Mouse (Mus musculus): ENCODE measurements at regions not wholly inside any gene's neighbourhood (a gene's known extent, or its start where the extent isn't known, plus 50 kb on each side); places are given as distances from the start of the nearest gene placed in this dataset.
"Not testable (repeated sequence)": the region's sequence is repeated elsewhere in the genome, so short reads cannot be mapped to it uniquely, and the experiment has no call there.

GRCm38 (mm10) chr4:49958275-49958674 is 112.7 kb upstream of the Grin3a start:
- H3K27ac ChIP-seq (replicated peaks; ENCODE audit: low read depth, low read length): no peak overlapping the region
- 11% methylated on average over 2 of the region's 2 CpGs for WGBS
- H3K36me3 ChIP-seq (ENCODE audit: control insufficient read depth, insufficient read depth, low read length): no peaks in the 10 kb centered on the region
- no peak overlapping the region for H3K9ac ChIP-seq (ENCODE audit: low read depth, low read length, severe bottlenecking)
- H3K4me1 ChIP-seq (ENCODE audit: control insufficient read depth, insufficient read depth, low read length): no peaks in the 10 kb centered on the region
- no peaks in the 10 kb centered on the region for H3K27me3 ChIP-seq (ENCODE audit: control insufficient read depth, insufficient read depth, low read length)
- H3K9me3 ChIP-seq (ENCODE audit: control insufficient read depth, low read length): no peaks in the 10 kb centered on the region
- H3K4me3 ChIP-seq (replicated peaks; ENCODE audit: low read length): no peak overlapping the region
- TF ChIP-seq POLR2A (IDR thresholded peaks at IDR 0.05; ENCODE audit: borderline replicate concordance, extremely low read depth, insufficient read depth, insufficient read length): no peak
- no peak for ATAC-seq (ENCODE audit: low FRiP score, low read depth)
- no peak overlapping the region for H3K4me2 ChIP-seq (replicated peaks; ENCODE audit: low read depth, low read length, severe bottlenecking)
- DNase-seq (ENCODE audit: low spot score): peak; percentile 55

GRCm38 (mm10) chr4:49956855-49957254 is 111.3 kb upstream of the Grin3a start:
- no peaks in the 10 kb centered on the region for H3K27me3 ChIP-seq (ENCODE audit: control insufficient read depth, insufficient read depth, low read length)
- WGBS: 56% methylated on average over 2 of the region's 2 CpGs
- no peaks in the 10 kb centered on the region for H3K4me1 ChIP-seq (ENCODE audit: control insufficient read depth, insufficient read depth, low read length)
- H3K4me3 ChIP-seq (replicated peaks; ENCODE audit: low read length): no peak overlapping the region
- no peak for TF ChIP-seq POLR2A (IDR thresholded peaks at IDR 0.05; ENCODE audit: borderline replicate concordance, extremely low read depth, insufficient read depth, insufficient read length)
- no peak overlapping the region for H3K4me2 ChIP-seq (replicated peaks; ENCODE audit: low read depth, low read length, severe bottlenecking)
- H3K36me3 ChIP-seq (ENCODE audit: control insufficient read depth, insufficient read depth, low read length): no peaks in the 10 kb centered on the region
- DNase-seq (ENCODE audit: low spot score) (no peak), ATAC-seq (ENCODE audit: low FRiP score, low read depth) (no peak)
- no peak overlapping the region for H3K9ac ChIP-seq (ENCODE audit: low read depth, low read length, severe bottlenecking)
- H3K9me3 ChIP-seq (ENCODE audit: control insufficient read depth, low read length): no peaks in the 10 kb centered on the region
- no peak overlapping the region for H3K27ac ChIP-seq (replicated peaks; ENCODE audit: low read depth, low read length)

- Histone ChIP-seq H3K4me1 (ENCODE audit: control insufficient read depth, insufficient read depth, low read length) (no peaks in the 10 kb centered on the region), H3K36me3 (ENCODE audit: control insufficient read depth, insufficient read depth, low read length) (no peaks in the 10 kb centered on the region), H3K4me3 (replicated peaks; ENCODE audit: low read length) (no peak overlapping the region), H3K9me3 (ENCODE audit: control insufficient read depth, low read length) (no peaks in the 10 kb centered on the region), H3K27ac (replicated peaks; ENCODE audit: low read depth, low read length) (no peak overlapping the region), H3K9ac (ENCODE audit: low read depth, low read length, severe bottlenecking) (no peak overlapping the region), H3K27me3 (ENCODE audit: control insufficient read depth, insufficient read depth, low read length) (no peaks in the 10 kb centered on the region), H3K4me2 (replicated peaks; ENCODE audit: low read depth, low read length, severe bottlenecking) (no peak overlapping the region)
- no peak for TF ChIP-seq POLR2A (IDR thresholded peaks at IDR 0.05; ENCODE audit: borderline replicate concordance, extremely low read depth, insufficient read depth, insufficient read length)
- no peak for ATAC-seq (ENCODE audit: low FRiP score, low read depth)
- 59% methylated on average over 7 of the region's 7 CpGs for WGBS
- DNase-seq (ENCODE audit: low spot score): no peak
Measured at GRCm38 (mm10) chr4:49946306-49946705, 100.8 kb upstream of the Grin3a start.

- DNase-seq (ENCODE audit: low spot score) (no peak), ATAC-seq (ENCODE audit: low FRiP score, low read depth) (no peak)
- Histone ChIP-seq H3K4me2 (replicated peaks; ENCODE audit: low read depth, low read length, severe bottlenecking) (no peak overlapping the region), H3K27me3 (ENCODE audit: control insufficient read depth, insufficient read depth, low read length) (no peaks in the 10 kb centered on the region), H3K9ac (ENCODE audit: low read depth, low read length, severe bottlenecking) (no peak overlapping the region), H3K4me1 (ENCODE audit: control insufficient read depth, insufficient read depth, low read length) (no peaks in the 10 kb centered on the region), H3K4me3 (replicated peaks; ENCODE audit: low read length) (no peak overlapping the region), H3K9me3 (ENCODE audit: control insufficient read depth, low read length) (no peaks in the 10 kb centered on the region), H3K27ac (replicated peaks; ENCODE audit: low read depth, low read length) (no peak overlapping the region), H3K36me3 (ENCODE audit: control insufficient read depth, insufficient read depth, low read length) (no peaks in the 10 kb centered on the region)
- WGBS: 89% methylated on average over 1 of the region's 1 CpGs
- TF ChIP-seq POLR2A (IDR thresholded peaks at IDR 0.05; ENCODE audit: borderline replicate concordance, extremely low read depth, insufficient read depth, insufficient read length): no peak
Measured at GRCm38 (mm10) chr4:49937471-49937870, 91.9 kb upstream of the Grin3a start.

- not testable (repeated sequence) for H3K27ac ChIP-seq (replicated peaks; ENCODE audit: low read depth, low read length); H3K4me1 ChIP-seq (ENCODE audit: control insufficient read depth, insufficient read depth, low read length); H3K27me3 ChIP-seq (ENCODE audit: control insufficient read depth, insufficient read depth, low read length); H3K9ac ChIP-seq (ENCODE audit: low read depth, low read length, severe bottlenecking); H3K4me2 ChIP-seq (replicated peaks; ENCODE audit: low read depth, low read length, severe bottlenecking); H3K9me3 ChIP-seq (ENCODE audit: control insufficient read depth, low read length); ATAC-seq (ENCODE audit: low FRiP score, low read depth); DNase-seq (ENCODE audit: low spot score); H3K4me3 ChIP-seq (replicated peaks; ENCODE audit: low read length); H3K36me3 ChIP-seq (ENCODE audit: control insufficient read depth, insufficient read depth, low read length)
Measured at GRCm38 (mm10) chr4:49929636-49930035, 84.1 kb upstream of the Grin3a start.

- DNase-seq (ENCODE audit: low spot score): no peak
- ATAC-seq (ENCODE audit: low FRiP score, low read depth): no peak
Measured at GRCm38 (mm10) chr4:49927045-49927444, 81.5 kb upstream of the Grin3a start.

More at GRCm38 (mm10) chr4:49927045-49927444, 81.5 kb upstream of the Grin3a start:
- Histone ChIP-seq H3K27ac (replicated peaks; ENCODE audit: low read depth, low read length) (no peak overlapping the region), H3K27me3 (ENCODE audit: control insufficient read depth, insufficient read depth, low read length) (no peaks in the 10 kb centered on the region), H3K9ac (ENCODE audit: low read depth, low read length, severe bottlenecking) (no peak overlapping the region), H3K4me3 (replicated peaks; ENCODE audit: low read length) (no peak overlapping the region), H3K9me3 (ENCODE audit: control insufficient read depth, low read length) (no peaks in the 10 kb centered on the region), H3K36me3 (ENCODE audit: control insufficient read depth, insufficient read depth, low read length) (no peaks in the 10 kb centered on the region), H3K4me2 (replicated peaks; ENCODE audit: low read depth, low read length, severe bottlenecking) (no peak overlapping the region), H3K4me1 (ENCODE audit: control insufficient read depth, insufficient read depth, low read length) (no peaks in the 10 kb centered on the region)
- no peak for TF ChIP-seq POLR2A (IDR thresholded peaks at IDR 0.05; ENCODE audit: borderline replicate concordance, extremely low read depth, insufficient read depth, insufficient read length)
- 78% methylated on average over 1 of the region's 1 CpGs for WGBS
